Mouse (Mus musculus) G1E (cell line): ENCODE data around the gene Poc5. TPM values are rescaled to one million over a fixed set of nuclear protein-coding genes. Genes with fewer than 3 reads are reported as not detected.

Source experiments
- ATAC-seq: 2 replicates; pipeline ENCODE4 v1.8.0; 2016; ENCODE audit warnings: mild to moderate bottlenecking; ENCODE audit not compliant: insufficient number of reproducible peaks, poor library complexity, low FRiP score, severe bottlenecking; ENCODE audit errors: extremely low read depth
- DNase-seq: peaks from one replicate; pipeline ENCODE4 v3.0.0; 2012; ENCODE audit warnings: low spot score
- H3K27me3 ChIP-seq: 2 replicates; pipeline ENCODE4 v1.6.1; 2012; ENCODE audit warnings: mild to moderate bottlenecking, low read length, inconsistent platforms; ENCODE audit not compliant: insufficient read depth
- H3K36me3 ChIP-seq: replicated peaks from 2 replicates; pipeline ENCODE3; 2012; ENCODE audit warnings: mild to moderate bottlenecking, inconsistent platforms
- H3K4me1 ChIP-seq: 2 replicates; pipeline ENCODE4 v1.6.1; 2012; ENCODE audit warnings: low read depth, low read length, inconsistent platforms, mixed read lengths; ENCODE audit not compliant: insufficient read depth
- H3K4me3 ChIP-seq: 2 replicates; pipeline ENCODE4 v1.5.1; 2012; ENCODE audit warnings: low read depth, mild to moderate bottlenecking, inconsistent platforms, low read length, moderate library complexity, mixed read lengths
- H3K9me3 ChIP-seq: replicated peaks from 2 replicates; pipeline ENCODE4 v1.6.1; 2012; ENCODE audit warnings: inconsistent platforms
- CTCF ChIP-seq: IDR thresholded peaks from 2 replicates; pipeline ENCODE4 v1.5.1; 2012; ENCODE audit warnings: low read depth, low read length, inconsistent platforms, mixed read lengths
- GATA1 ChIP-seq: IDR thresholded peaks from 2 replicates; pipeline ENCODE4 v1.6.1; 2012; ENCODE audit warnings: borderline replicate concordance, low read length, inconsistent platforms, mixed read lengths
- GATA2 ChIP-seq: IDR thresholded peaks from 2 replicates; pipeline ENCODE4 v1.6.1; 2012; ENCODE audit warnings: low read depth, low read length, inconsistent platforms, borderline replicate concordance
- POLR2AphosphoS5 ChIP-seq: IDR thresholded peaks from 2 replicates; pipeline ENCODE4 v1.6.1; 2012; ENCODE audit warnings: low read depth, low read length, inconsistent platforms; ENCODE audit not compliant: insufficient replicate concordance
- TAL1 ChIP-seq: conservative IDR thresholded peaks from 2 replicates; pipeline ENCODE4 v1.6.1; 2012; ENCODE audit warnings: low read depth, low read length, inconsistent platforms, mixed read lengths
- polyA plus RNA-seq: library from polyadenylated mRNA; stranded (reverse); fragments of >175 nt; gene quantifications from 2 replicates; pipeline ENCODE4 v1.2.3, GENCODE M21; 2012
- total RNA-seq, 2 experiments: library from RNA; stranded (forward) in 1 of 2; stranded (reverse) in 1 of 2; fragments of 200-1000 nt in 1 of 2; fragments of >200 nt in 1 of 2; fragmentation: Nextera tagmentation in 1 of 2; gene quantifications; 2 replicates each; pipeline ENCODE4 v1.2.3; 2014 to 2017

The Poc5 gene
- total and polyA plus RNA-seq, 3 experiments, result 13.5 to 27.0 (median 18.1) TPM

- no peak for TF ChIP-seq CTCF
- no peak for TF ChIP-seq GATA1
- TF ChIP-seq TAL1, result no peak
- TF ChIP-seq POLR2AphosphoS5, result no peak
- no peak for TF ChIP-seq GATA2
- Histone ChIP-seq H3K9me3 (no peaks in the 10 kb centered on the region; the same call in 1 of the 2 replicates), H3K4me3 (no peak overlapping the region), H3K36me3 (no peaks in the 10 kb centered on the region), H3K4me1 (peaks cover 3% of the 10 kb centered on the region; the same call in 1 of the 2 replicates), H3K27me3 (peaks cover 22% of the 10 kb centered on the region)
- no peak for DNase-seq
- no peak for ATAC-seq
Observed at GRCm38 (mm10) chr13:96433648-96434190, 45.6 kb downstream of the Poc5 start.

DNA sequence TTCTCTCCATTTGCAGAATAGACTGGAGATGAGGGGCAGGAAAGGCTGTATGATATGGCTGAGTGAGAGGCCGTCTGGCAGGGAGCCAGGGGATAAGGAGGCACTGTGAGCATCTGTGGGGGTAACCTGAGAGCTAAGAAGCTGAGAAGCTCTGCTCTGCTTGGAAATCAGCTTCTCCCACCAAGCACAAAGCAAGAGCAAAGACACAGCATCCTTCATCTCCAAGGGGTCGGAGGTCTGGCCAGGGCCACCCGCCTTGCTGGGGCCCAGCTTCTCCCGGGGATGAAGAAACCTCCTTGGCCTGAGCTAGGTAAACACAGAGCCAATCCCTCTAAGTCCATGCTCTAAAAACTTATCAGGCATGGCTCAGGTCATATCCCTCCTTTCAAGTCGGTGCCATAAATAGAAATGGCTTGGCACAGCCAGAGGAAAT, 46.8 kb downstream of the Poc5 start:
- Histone ChIP-seq H3K4me3 (no peak overlapping the region), H3K27me3 (peaks cover 22% of the 10 kb centered on the region), H3K4me1 (peaks cover 3% of the 10 kb centered on the region; the same call in 1 of the 2 replicates), H3K9me3 (no peaks in the 10 kb centered on the region; the same call in 1 of the 2 replicates), H3K36me3 (no peaks in the 10 kb centered on the region)
- DNase-seq (no peak), ATAC-seq (no peak)
- TF ChIP-seq GATA1, result no peak
- no peak for TF ChIP-seq POLR2AphosphoS5
- TF ChIP-seq CTCF, result no peak

GRCm38 (mm10) chr13:96435793-96436192, 47.7 kb downstream of the Poc5 start:
- H3K9me3 ChIP-seq, result no peaks in the 10 kb centered on the region; the same call in 1 of the 2 replicates
- DNase-seq, result no peak
- peaks cover 3% of the 10 kb centered on the region; the same call in 1 of the 2 replicates for H3K4me1 ChIP-seq
- H3K4me3 ChIP-seq, result no peak overlapping the region
- no peak for ATAC-seq
- H3K36me3 ChIP-seq, result no peaks in the 10 kb centered on the region
- no peak for TF ChIP-seq GATA2
- TF ChIP-seq CTCF, result no peak
- TF ChIP-seq POLR2AphosphoS5, result no peak
- no peak for TF ChIP-seq TAL1
- no peak for TF ChIP-seq GATA1
- H3K27me3 ChIP-seq, result peaks cover 19% of the 10 kb centered on the region; the same call in 1 of the 2 replicates

- DNase-seq, result no peak
- ATAC-seq, result no peak
Observed at GRCm38 (mm10) chr13:96436921-96437320, 48.8 kb downstream of the Poc5 start.

GRCm38 (mm10) chr13:96440436-96440835, 52.3 kb downstream of the Poc5 start:
- TF ChIP-seq POLR2AphosphoS5 (no peak), GATA2 (no peak), TAL1 (no peak), GATA1 (no peak), CTCF (no peak)
- DNase-seq, result no peak
- no peak for ATAC-seq
- Histone ChIP-seq H3K36me3 (no peaks in the 10 kb centered on the region), H3K9me3 (no peaks in the 10 kb centered on the region; the same call in 1 of the 2 replicates), H3K27me3 (peaks cover 6% of the 10 kb centered on the region; the same call in 1 of the 2 replicates), H3K4me1 (no peaks in the 10 kb centered on the region), H3K4me3 (no peak overlapping the region)

More at GRCm38 (mm10) chr13:96436921-96437320, 48.8 kb downstream of the Poc5 start:
- no peaks in the 10 kb centered on the region for H3K4me1 ChIP-seq
- no peaks in the 10 kb centered on the region for H3K36me3 ChIP-seq
- no peak overlapping the region for H3K4me3 ChIP-seq
- H3K9me3 ChIP-seq, result no peaks in the 10 kb centered on the region; the same call in 1 of the 2 replicates
- TF ChIP-seq GATA2, result no peak
- no peak for TF ChIP-seq POLR2AphosphoS5
- TF ChIP-seq CTCF, result no peak
- TF ChIP-seq TAL1, result no peak
- no peak for TF ChIP-seq GATA1
- peaks cover 19% of the 10 kb centered on the region; the same call in 1 of the 2 replicates for H3K27me3 ChIP-seq

GRCm38 (mm10) chr13:96450205-96450856, 62.2 kb downstream of the Poc5 start:
- no peak for ATAC-seq
- H3K27me3 ChIP-seq, result peaks cover 24% of the 10 kb centered on the region
- no peak for DNase-seq
- H3K4me1 ChIP-seq, result no peaks in the 10 kb centered on the region; the same call in 1 of the 2 replicates
- no peak for TF ChIP-seq GATA1
- TF ChIP-seq GATA2, result no peak
- no peak for TF ChIP-seq TAL1
- TF ChIP-seq POLR2AphosphoS5, result no peak
- no peak for TF ChIP-seq CTCF
- H3K4me3 ChIP-seq, result no peak overlapping the region
- H3K9me3 ChIP-seq, result no peaks in the 10 kb centered on the region
- H3K36me3 ChIP-seq, result no peaks in the 10 kb centered on the region
